Mouse (Mus musculus) liver, embryonic 14.5 days (tissue): ENCODE results near the gene Sh3glb1. TPM values are rescaled to one million over a fixed set of nuclear protein-coding genes. Genes with fewer than 3 reads are reported as not detected.
"Not testable (repeated sequence)": the region's sequence is repeated elsewhere in the genome, so short reads cannot be mapped to it uniquely, and the experiment has no call there.

Experiments used
- ATAC-seq: fragments of 200-750 bp; cut with Nextera tagmentation; 2 replicates; pipeline ENCODE4 v1.8.0; 2017; ENCODE audit warnings: moderate number of reproducible peaks, mild to moderate bottlenecking, moderate library complexity; ENCODE audit not compliant: insufficient read depth
- DNase-seq, 3 experiments: peaks; one replicate each; pipeline ENCODE4 v3.0.0-alpha.2; 2012 to 2013; ENCODE audit warnings: low read depth in 3 of 3, low spot score in 3 of 3
- H3K27ac ChIP-seq: fragments of 300-500 bp; sonication (generic); 2 replicates; pipeline ENCODE4 v1.5.1; 2014; ENCODE audit warnings: moderate library complexity, mild to moderate bottlenecking, control low read depth, inconsistent platforms
- H3K27me3 ChIP-seq: fragments of 300-500 bp; sonication (generic); 2 replicates; pipeline ENCODE4 v1.6.1; 2014; ENCODE audit warnings: mild to moderate bottlenecking, low read length, moderate library complexity; ENCODE audit not compliant: control insufficient read depth, insufficient read depth
- H3K36me3 ChIP-seq: fragments of 300-500 bp; sonication (generic); replicated peaks from 2 replicates; pipeline ENCODE4 v1.6.1; 2014; ENCODE audit warnings: low read depth; ENCODE audit not compliant: control insufficient read depth, insufficient read depth
- H3K4me1 ChIP-seq, 2 experiments: fragments of 200-500 bp in 1 of 2; fragments of 300-500 bp in 1 of 2; sonication (generic) in 1 of 2; replicated peaks; 2 replicates each; pipeline ENCODE4 v1.6.1; 2012 to 2014; ENCODE audit warnings: antibody characterized with exemption in 1 of 2, inconsistent platforms in 1 of 2, low read length in 1 of 2; ENCODE audit not compliant: control insufficient read depth in 2 of 2, insufficient read depth in 2 of 2
- H3K4me2 ChIP-seq: fragments of 300-500 bp; sonication (generic); 2 replicates; pipeline ENCODE4 v1.6.1; 2014; ENCODE audit warnings: low read depth, mild to moderate bottlenecking, control low read depth, moderate library complexity
- H3K4me3 ChIP-seq, 2 experiments: fragments of 200-500 bp in 1 of 2; fragments of 300-500 bp in 1 of 2; sonication (generic) in 1 of 2; 2 replicates each; pipeline ENCODE4 v1.5.1; 2012 to 2014; ENCODE audit warnings: low read depth in 2 of 2, low read length in 2 of 2, mild to moderate bottlenecking in 2 of 2, control low read depth in 1 of 2, inconsistent platforms in 1 of 2, moderate library complexity in 1 of 2; ENCODE audit not compliant: insufficient read depth in 1 of 2
- H3K9ac ChIP-seq: fragments of 300-500 bp; sonication (generic); replicated peaks from 2 replicates; pipeline ENCODE4 v1.6.1; 2014; ENCODE audit warnings: mild to moderate bottlenecking, control low read depth, moderate library complexity
- H3K9me3 ChIP-seq: fragments of 300-500 bp; sonication (generic); 2 replicates; pipeline ENCODE4 v1.6.1; 2016; ENCODE audit warnings: low read length, mixed read lengths; ENCODE audit not compliant: control insufficient read depth
- CTCF ChIP-seq: IDR thresholded peaks from 2 replicates; pipeline ENCODE4 v1.5.1; 2016; ENCODE audit warnings: antibody characterized with exemption, low read depth, control low read depth
- EP300 ChIP-seq: IDR thresholded peaks from 2 replicates; pipeline ENCODE4 v1.6.1; 2016; ENCODE audit warnings: antibody characterized with exemption, low read depth
- WGBS: fragments of 180-500 bp; shearing (Covaris S2); extraction: QIAGEN DNeasy Blood & Tissue Kit; methylation state at CpG from one replicate; pipeline ENCODE4 v1.1.7; 2014; ENCODE audit not compliant: insufficient replicate concordance; 5-methylcytosine and 5-hydroxymethylcytosine counted together
- polyA plus RNA-seq, 2 experiments: library from polyadenylated mRNA; depleted of rRNA in 1 of 2; stranded (reverse) in 1 of 2; unstranded in 1 of 2; fragments of >200 nt; fragmentation: Nextera tagmentation in 1 of 2; extraction: Ambion mirVana in 1 of 2; gene quantifications; 2 replicates each; pipeline versions ENCODE4 v1.2.1 to v1.2.3; 2012 to 2014

Gene Sh3glb1
- polyA plus RNA-seq, 2 experiments = 11.7 to 74.4 TPM

GRCm38 (mm10) chr3:144736831-144737230 lies 16.7 kb upstream of the Sh3glb1 start:
- WGBS = 15% methylated on average over 9 of the region's 9 CpGs
- Histone ChIP-seq H3K4me3 (no peak overlapping the region), H3K4me1 (no peaks in the 10 kb centered on the region), H3K27me3 (no peaks in the 10 kb centered on the region), H3K36me3 (no peaks in the 10 kb centered on the region), H3K9ac (no peak overlapping the region), H3K27ac (no peak overlapping the region), H3K9me3 (no peaks in the 10 kb centered on the region), H3K4me2 (no peak overlapping the region)
- TF ChIP-seq CTCF (peak; percentile 54), EP300 (no peak)
- no peak for DNase-seq
- no peak for ATAC-seq

GRCm38 (mm10) chr3:144723455-144723854 lies 3.3 kb upstream of the Sh3glb1 start:
- TF ChIP-seq EP300 = no peak
- peak; percentile 87 for TF ChIP-seq CTCF
- no peak overlapping the region for H3K4me2 ChIP-seq
- ATAC-seq (no peak), DNase-seq (peak in 2 of 3 experiments; percentile 20 to 28)
- H3K4me1 ChIP-seq = peaks cover 6 to 19% of the 10 kb centered on the region in 2 experiments
- no peaks in the 10 kb centered on the region for H3K36me3 ChIP-seq
- no peak overlapping the region for H3K9ac ChIP-seq
- H3K4me3 ChIP-seq = no peak overlapping the region
- H3K27me3 ChIP-seq = no peaks in the 10 kb centered on the region
- H3K27ac ChIP-seq = no peak overlapping the region
- WGBS = 22% methylated on average over 4 of the region's 4 CpGs
- H3K9me3 ChIP-seq = no peaks in the 10 kb centered on the region

- H3K4me3 ChIP-seq, DNase-seq, H3K9me3 ChIP-seq, H3K4me2 ChIP-seq, H3K27me3 ChIP-seq, H3K36me3 ChIP-seq, ATAC-seq: not testable (repeated sequence)
- 83% methylated on average over 3 of the region's 3 CpGs for WGBS
- H3K27ac ChIP-seq = peak overlapping the region; percentile 21; the same call in 1 of the 2 replicates
- peaks cover 13 to 25% of the 10 kb centered on the region in 2 experiments for H3K4me1 ChIP-seq
- H3K9ac ChIP-seq = peak overlapping the region; percentile 13; the same call in 1 of the 2 replicates
Measured at GRCm38 (mm10) chr3:144722566-144722965, 2.4 kb upstream of the Sh3glb1 start.

- no peaks in the 10 kb centered on the region for H3K36me3 ChIP-seq
- peak overlapping the region; percentile 73 for H3K9ac ChIP-seq
- DNase-seq (peak in 1 of 3 experiments; percentile 11), ATAC-seq (no peak)
- peaks cover 14 to 25% of the 10 kb centered on the region in 2 experiments for H3K4me1 ChIP-seq
- 25% methylated on average over 9 of the region's 9 CpGs for WGBS
- H3K4me3 ChIP-seq = peak overlapping the region; percentile 11 to 44; a peak in 3 of 4 replicates
- peak overlapping the region; percentile 95 for H3K27ac ChIP-seq
- TF ChIP-seq EP300 = 0 out of 2 replicates have a peak, but pooled peaks have one; percentile 22
- no peak for TF ChIP-seq CTCF
- H3K9me3 ChIP-seq = no peaks in the 10 kb centered on the region
- H3K4me2 ChIP-seq = peak overlapping the region; percentile 97
- H3K27me3 ChIP-seq = no peaks in the 10 kb centered on the region
Measured at GRCm38 (mm10) chr3:144721860-144722256, 1.7 kb upstream of the Sh3glb1 start.

- TF ChIP-seq EP300 (peak; percentile 60), CTCF (no peak)
- DNase-seq (peak in 2 of 3 experiments; percentile 34 to 44), ATAC-seq (no peak)
- WGBS = 30% methylated on average over 10 of the region's 10 CpGs
- Histone ChIP-seq H3K9me3 (no peaks in the 10 kb centered on the region), H3K27ac (peak overlapping the region; percentile 95), H3K9ac (peak overlapping the region; percentile 73), H3K4me1 (peaks cover 14 to 25% of the 10 kb centered on the region in 2 experiments), H3K36me3 (no peaks in the 10 kb centered on the region), H3K4me2 (peak overlapping the region; percentile 97), H3K27me3 (no peaks in the 10 kb centered on the region), H3K4me3 (peak overlapping the region; percentile 52 to 99; a peak in 3 of 4 replicates)
Measured at GRCm38 (mm10) chr3:144721077-144721859, 1.1 kb upstream of the Sh3glb1 start.
